Mouse (Mus musculus): ENCODE data around the gene Inppl1.
A peak's percentile ranks its signal among the peaks of the same experiment; 100 is the strongest.

Inppl1 gene

DNA sequence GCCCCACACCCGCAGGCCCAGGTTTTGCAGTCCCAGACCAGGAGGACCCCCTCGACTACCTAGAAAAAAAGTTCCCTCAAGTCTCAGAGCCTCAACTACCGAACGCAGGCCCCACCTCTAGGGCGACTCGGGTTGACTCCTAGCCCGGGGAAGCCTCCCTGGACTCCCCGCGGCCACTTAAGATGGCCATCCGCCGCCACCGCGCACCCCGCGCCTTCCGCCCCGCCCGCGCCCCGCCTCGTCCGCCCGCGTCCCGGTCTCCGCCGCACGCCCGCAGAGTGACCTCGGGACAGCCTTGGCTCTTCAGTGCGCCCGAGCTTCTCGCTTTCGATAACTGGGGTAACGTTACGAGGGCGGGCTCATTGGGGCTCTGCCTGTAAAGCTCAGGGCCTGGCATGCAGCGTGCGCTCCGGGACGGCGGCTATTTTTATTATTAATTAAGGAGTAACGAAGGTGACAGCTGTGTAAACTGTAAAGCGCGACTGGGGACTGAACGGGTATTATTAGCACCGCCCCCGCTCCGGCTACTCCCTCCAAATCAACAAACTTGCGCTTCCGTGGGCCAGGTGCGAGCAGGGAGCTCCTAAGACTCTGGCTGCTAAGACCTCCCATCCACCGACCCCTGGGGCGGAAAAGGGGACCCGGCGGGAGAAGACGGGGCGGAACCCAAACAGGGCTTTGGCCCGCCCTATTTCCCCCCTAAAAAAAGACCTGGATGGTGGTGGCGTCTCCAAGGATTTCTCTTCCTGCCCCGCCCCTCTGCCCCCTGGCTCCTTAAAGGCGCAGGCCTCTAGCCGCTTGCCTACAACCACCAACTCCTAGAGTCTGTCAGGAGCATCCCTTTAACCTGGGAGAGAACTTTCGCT, at the start of gene Inppl1:
TSS of gene Inppl1 (minus strand) at position 624 of the 866 bp plus-strand sequence.
- peak; percentile 36 to 52 for DNase-seq (ENCODE audit: low spot score in 2 of 2)

DNA sequence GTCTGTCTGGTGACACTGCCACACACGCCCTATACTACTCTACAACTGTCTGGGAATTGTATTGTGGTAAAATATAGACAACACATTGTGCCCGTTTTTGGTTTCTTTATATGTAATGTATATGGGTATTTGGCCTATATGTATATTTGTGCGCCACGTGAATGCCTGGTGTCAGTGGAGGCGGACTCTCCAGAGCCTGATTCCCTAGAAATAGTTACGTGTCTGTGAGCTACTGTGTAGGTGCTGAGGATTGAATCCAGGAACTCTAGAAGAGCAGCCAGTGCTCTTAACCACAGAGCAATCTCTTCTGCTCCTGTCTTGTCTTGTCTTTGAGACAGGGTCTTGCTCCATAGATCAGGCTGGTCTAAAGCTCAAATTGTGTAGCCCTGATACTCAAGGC, 48.2 kb upstream of the Inppl1 start:
- DNase-seq (ENCODE audit: low spot score in 2 of 2), result no peak

DNA sequence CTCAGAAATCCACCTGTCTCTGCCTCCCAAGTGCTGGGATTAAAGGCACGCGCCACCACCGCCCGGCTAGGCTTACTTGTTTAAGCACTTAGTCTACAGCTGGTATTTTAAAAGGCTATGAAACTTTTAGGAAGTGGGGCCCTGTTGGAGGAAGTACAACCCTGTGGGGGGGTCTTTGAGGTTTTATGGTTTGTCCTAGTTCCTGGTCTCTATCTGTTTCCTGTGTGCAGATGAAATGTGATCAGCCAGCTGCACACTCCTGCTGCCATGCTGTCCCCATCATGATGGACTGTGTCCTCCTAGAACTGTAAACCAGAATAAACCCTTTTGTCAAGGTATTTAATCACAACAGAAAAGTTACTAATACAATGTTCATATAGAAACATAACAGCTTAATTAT, 46.1 kb upstream of the Inppl1 start:
- no peak for DNase-seq (ENCODE audit: low spot score in 2 of 2)

DNA sequence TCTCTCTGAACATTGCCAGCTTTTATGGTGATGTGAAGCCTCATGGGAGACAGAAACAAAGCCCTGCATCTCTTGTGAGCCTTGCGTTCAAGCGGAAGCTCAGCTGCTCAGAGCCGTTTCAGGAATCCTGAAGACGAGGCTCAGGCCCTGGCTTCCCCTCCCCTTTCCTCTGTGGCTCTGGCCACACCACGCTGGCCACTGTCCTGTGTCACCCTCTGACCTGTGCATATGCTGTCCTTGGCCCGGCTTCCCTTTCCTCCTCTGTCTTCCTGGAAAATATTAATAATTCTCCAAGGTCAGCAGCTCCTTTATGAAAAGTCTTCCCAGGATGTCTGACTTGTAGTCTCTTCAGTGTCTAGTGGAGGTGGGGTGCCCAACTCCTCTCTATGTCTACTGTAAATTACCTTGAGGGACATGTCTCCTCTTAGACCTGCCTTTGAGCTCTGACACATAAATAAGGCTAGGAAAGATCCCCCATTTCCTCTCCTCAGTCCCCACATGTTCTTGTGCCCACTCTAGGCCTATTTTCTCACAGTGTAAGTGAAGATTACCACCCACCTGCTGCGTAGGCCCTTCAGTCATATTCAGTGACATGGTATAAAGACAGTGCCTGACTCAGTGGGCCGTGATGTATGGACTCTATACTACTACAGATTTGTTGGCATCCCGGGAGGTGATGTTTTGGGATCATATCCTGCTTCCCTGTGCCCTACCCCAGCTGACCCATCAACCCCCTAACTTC, 44.6 kb upstream of the Inppl1 start:
- no peak for DNase-seq (ENCODE audit: low spot score in 2 of 2)

DNA sequence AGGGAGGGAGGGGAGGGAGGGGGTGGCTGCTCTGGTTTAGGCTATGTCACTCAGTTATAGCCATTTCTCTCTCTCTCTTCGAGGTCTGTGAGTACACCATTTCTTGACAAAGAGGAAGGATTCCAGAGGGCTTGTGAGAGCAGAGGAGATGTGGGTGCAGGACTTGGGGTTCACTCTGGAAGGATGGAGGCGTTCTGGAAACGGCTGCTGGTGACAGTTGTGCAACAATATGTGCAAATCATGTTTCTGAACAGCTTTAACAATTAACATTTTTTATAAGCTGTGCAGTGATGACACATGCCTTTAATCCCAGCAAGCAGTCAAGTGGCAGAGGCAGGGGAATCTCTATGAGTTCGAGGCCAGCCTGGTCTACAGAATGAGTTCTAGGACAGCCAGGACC, 42.8 kb upstream of the Inppl1 start:
- DNase-seq (ENCODE audit: low spot score in 2 of 2), result no peak

DNA sequence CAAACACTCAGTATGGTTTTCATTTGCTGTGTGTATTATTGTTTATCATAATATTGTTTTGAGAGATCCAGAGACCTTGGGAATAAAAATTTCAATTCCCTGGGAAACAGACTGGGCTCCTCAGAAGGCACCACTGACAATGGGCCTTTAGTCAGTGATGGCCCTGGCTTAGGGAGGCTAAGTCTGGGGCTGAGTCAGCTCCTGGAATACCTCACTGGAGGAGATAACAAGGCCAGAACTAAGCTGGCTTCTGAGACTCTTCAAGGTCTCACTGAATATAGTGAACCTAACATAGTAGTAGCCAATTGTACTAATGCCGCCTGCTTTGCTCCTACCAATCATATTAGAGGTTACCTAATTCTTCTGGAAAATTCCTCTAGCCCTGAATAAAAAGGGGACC, 37.9 kb upstream of the Inppl1 start:
- no peak for DNase-seq (ENCODE audit: low spot score in 2 of 2)

DNA sequence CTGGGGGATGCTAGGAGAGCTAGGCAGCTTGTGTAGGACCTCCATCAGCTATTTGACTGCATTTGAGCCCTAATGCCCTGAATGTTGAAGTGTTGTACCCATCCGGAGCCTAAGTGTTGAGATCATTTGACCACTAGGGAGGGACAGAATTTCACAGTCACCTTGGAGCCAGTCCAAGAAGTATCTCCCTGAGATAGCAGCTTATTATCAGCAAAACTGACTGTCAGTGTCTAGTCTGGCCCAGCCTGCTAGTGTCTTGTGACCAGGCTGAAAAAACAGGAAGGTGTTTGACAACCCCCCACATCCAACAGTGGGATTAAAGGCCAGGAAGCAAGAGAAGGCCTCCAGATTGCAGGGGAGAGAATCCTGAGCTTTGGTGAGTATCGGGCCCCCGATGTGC, 33.3 kb upstream of the Inppl1 start:
- no peak for DNase-seq (ENCODE audit: low spot score in 2 of 2)

DNA sequence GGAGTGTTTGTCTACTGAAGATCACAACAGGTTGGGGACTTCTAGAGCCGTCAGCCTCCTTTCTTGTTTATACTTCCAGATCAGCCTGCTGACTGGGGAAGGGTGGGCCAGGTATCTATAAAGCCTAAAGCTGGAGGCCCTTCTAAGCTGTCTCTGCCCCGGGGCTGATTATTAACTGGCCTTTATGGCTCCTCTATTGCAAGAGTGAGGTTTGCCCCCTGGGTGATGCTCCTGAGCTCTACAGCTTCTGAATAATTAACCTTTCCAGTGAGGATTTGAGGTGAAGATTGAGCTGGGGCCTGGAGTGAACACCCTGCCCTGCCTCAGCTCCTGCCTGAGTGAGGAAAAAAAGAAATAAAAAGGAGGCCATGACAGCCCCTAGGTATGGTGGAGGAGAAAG, 32.6 kb upstream of the Inppl1 start, which contains the start of gene Folr1:
TSS of gene Folr1 (minus strand) at position 160 of the 400 bp plus-strand sequence.
- no peak for DNase-seq (ENCODE audit: low spot score in 2 of 2)

DNA sequence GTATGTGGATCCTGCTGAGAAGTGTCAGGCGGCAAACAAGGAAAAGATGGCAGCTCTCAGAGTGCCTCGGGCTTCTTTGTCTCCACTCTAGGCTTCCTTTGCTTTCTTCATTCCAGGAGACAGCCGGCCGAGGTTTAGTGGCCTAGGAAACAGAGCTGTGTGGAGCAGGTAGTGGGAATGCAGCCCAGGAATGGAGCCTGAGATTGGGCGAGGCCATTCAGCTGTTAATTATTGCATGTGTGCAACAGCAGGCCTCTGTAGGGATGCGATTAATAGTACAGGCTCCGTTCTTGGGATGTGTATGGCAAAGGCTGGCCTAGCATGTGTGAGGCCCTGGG, 31.1 kb upstream of the Inppl1 start:
- no peak for DNase-seq (ENCODE audit: low spot score in 2 of 2)

DNA sequence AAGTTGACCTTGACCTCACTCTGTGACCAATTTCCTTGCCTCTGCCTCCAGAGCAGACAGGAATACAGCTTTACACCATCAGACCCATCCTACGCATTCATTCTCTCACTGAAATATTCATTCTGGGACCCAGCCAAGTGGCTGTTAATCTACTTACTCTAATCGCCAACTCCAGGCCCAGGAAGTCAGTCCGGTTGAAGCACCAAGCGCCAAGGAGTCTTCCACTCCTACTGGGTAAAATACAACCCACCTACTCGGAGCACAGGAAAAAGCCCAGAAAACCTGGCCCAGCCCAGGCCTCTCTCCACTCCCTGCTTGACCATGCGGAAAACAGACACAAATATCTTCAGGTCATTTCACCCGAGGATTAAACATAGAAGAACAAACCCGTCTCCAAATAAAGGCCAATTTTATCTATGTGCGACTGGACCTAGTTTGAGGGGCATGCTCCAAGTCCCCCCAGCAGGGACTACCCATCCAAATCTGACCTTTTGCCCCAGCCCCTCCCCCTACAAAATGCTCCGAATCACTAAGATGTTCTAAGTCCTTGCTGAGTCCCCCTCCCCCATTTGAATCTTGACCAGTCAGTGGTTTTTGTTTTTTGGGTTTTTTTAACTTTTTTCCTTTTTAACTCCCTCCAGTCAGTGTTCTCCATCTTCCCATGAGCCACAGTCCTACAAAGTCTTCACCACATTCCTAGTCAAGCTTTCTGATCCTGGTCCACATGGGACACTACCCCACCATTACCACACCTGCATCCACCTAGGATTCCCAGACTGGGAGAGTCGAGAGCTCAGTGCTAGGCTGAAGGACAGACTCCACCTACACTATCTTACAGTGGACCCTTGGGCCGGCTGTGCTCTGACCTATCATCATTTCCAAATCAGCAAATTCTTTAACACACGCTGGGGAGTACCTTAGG, 30.5 kb upstream of the Inppl1 start:
- DNase-seq (ENCODE audit: low spot score in 2 of 2), result no peak

DNA sequence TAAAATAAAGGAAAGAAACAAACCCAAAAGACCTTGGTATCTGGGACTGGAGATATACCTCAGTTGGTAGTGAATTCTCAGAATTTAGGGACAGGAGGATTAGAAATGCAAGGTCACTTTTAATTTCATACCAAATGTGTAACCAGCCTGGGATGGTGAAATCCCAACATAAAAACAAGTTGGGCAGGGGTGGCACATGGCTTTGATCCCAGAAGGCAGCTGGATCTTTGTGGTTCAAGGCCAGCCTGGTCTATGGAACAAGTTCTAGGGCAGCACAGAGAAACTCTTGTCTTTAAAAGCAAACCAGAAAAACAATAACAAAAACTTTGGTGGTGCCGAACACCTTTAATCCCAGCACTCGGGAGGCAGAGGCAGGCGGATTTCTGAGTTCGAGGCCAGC, 29.5 kb upstream of the Inppl1 start:
- no peak for DNase-seq (ENCODE audit: low spot score in 2 of 2)

DNA sequence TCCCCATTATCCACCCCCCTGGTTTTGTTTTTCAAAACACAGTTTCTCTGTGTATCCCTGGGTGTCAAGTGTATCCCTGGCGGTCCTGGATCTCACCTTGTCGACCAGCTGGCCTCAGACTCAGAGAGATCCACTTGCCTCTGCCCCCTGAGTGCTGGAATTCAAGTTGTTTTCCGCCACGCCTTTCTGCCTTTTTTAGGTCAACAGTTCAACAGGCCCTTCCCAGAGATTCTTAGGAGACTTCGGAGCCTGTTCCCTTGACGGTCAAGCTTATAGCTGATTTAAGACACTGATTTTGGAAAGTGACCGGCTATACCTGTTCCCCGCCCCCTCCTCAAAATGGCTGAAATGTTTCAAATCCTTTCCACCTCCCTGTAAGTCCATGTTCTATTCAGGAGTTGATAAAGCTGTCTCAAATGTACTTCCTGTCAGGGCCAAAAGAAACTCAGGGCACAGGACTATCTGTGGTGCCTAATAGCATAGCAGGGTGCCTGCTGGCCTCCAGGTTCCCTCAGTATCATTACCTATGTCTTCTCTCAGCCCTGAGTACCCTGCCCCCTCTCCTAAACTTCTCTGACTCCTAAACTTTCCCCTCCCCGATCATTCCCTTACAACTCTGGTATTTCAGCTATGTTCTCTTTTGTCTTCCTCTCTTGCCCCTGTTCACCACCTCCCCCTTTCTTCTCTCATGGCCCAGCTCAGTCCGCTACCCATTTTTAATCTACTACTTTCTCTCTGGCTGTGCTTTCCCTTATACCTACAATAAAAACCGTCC, 28.6 kb upstream of the Inppl1 start:
- DNase-seq (ENCODE audit: low spot score in 2 of 2), result no peak

DNA sequence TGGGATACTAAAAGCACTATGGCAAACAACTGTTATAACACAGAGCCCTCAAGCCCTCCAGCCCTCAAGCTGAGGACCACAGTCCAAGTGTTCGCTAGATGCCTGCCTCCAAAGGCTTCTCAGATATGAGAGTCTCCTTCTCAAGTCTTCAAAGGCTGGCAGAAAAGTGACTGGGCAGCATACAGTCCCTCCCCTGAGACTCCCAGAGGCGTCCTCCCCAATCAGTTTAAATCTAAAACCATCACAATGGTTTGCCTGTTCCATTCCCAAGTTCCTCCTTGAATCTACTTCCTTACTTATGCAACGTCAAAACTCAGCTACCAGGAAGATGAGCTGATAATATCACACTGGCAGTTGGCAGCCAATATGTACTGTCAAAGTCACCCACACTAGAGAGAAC, 25.4 kb upstream of the Inppl1 start, which contains the start of gene Anapc15:
TSS of gene Anapc15 (plus strand) at position 301 of the 400 bp plus-strand sequence.
- no peak for DNase-seq (ENCODE audit: low spot score in 2 of 2)

DNA sequence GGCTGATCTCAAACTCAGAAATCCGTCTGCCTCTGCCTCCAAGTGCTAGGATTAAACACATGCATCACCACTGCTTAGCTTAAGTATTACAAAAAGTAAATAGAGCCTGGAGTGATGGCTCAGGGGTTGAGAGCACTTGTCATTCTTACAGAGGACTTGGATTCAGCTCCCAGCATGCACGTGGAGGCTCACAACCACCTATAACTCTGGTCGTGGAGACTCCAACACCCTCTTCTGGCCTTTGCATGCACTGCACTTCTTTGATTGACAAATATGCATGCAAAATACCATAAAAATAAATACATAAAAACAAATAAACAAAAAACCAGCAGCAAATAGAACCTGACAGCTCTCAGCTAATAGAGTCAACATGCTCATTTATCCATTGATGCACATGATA, 24.3 kb upstream of the Inppl1 start:
- DNase-seq (ENCODE audit: low spot score in 2 of 2), result no peak

DNA sequence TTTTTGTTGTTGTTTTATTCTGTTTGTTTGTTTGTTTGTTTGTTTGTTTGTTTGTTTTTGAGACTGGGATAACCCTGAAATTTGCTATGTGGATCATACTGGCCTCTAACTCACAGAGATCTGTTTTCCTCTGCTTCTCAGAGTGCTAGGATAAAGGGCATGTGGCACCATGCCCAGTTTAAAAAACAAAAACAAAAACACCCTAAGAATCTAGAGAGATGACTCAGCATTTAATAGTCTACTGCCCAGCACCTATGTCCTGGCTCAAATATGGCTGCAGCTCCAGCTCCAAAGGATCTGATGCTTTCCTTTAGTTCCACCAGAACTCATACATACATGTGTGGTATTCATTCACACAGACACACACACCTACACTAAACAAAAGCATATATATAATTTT, 22.9 kb upstream of the Inppl1 start:
- DNase-seq (ENCODE audit: low spot score in 2 of 2), result no peak

DNA sequence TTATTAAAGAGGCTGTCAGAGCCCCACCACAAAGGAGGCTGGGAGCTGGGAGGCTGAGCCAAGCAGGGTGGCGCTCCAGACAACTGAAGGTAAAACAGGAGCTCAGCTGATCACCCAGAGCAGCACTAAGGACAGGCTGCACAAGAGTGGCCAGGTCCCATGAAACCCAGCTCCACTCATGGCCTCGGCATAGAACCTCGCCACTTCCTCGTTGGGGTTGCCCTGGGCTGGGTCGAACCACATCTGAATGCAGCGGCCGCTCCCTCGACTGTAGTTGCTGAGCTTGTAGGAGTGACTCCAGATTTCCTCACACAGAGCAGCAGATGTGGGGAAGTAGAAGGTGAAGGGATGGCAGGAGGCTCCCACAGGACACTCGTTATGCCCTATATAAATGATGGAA, 20.3 kb upstream of the Inppl1 start:
- no peak for DNase-seq (ENCODE audit: low spot score in 2 of 2)

DNA sequence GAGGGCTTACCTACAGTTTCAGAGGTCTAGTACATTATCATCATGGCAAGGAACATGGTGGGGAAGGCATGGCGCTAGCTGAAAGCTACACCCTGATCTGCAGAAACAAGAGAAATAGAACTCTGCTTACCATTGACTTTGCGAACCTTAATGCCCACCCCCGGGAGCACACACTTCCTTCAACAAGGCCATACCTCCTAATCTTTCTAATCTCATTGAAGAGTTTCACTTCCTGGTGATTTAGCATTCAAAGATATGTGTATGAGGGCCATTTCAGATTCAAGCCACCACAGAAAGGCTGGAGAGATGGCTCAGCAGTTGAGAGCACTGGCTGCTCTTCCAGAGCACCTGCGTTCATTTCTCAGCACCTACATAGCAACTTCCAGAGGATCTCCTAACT, 19.1 kb upstream of the Inppl1 start, which contains the start of gene Folr2:
TSS of gene Folr2 (minus strand) at position 101 of the 400 bp plus-strand sequence.
- DNase-seq (ENCODE audit: low spot score in 2 of 2), result no peak

DNA sequence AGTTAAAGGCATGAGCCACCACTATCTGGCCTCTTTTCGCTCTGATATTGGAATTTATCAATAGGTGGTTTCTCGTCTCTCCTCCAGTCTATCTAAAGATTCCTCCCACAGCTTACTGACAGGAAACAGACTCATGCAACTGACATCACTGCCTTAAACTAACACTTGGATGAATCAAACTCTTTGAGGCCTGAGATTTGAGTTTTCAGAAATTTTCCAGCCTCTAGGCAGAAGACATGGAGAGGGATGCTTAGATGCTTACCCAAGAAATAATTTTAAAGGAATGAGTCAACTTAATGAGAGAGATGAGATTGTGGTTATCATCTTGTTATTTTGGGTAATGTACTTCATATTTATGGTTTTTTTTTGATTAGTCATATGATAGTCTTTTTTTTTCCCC, 15.8 kb upstream of the Inppl1 start:
- DNase-seq (ENCODE audit: low spot score in 2 of 2), result no peak

DNA sequence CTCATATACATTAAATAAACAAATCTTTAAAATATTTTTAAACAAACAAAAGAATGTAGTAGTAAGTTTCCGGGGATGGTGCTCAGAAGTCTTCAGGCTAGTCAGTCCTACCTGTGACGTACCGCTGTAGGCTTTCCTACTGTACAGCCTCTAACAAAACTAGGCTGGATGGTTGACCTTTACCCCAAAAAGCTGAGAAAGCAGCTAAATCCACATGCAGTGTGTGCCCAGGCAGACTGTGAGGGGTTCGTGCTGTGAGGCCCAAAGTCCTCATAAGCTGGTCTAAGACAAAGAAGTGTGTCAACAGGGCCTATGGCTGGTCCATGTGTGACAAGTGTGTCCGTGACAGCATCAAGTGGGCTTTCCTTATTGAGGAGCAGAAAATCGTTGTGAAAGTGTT, 14.8 kb upstream of the Inppl1 start:
- DNase-seq (ENCODE audit: low spot score in 2 of 2), result no peak

DNA sequence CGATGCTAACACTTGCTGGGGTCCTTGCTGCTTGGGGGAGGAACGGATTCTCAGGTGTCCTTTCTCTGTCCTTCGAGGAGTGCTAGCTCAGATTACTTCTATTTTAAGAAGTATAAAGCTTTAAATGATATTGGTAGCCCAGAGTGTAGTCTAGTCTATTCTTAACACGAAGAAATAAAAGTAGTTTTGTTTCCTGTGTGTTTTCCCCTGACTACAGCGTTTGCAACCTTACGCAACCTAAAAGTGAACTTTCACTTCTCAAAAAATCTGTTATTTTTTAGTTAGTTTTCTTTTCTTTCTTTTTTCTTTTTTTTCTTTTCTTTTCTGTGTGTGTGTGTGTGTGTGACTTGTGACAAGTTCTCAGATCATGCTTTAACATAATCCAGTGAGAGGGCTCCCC, 13.7 kb upstream of the Inppl1 start:
- DNase-seq (ENCODE audit: low spot score in 2 of 2), result no peak

DNA sequence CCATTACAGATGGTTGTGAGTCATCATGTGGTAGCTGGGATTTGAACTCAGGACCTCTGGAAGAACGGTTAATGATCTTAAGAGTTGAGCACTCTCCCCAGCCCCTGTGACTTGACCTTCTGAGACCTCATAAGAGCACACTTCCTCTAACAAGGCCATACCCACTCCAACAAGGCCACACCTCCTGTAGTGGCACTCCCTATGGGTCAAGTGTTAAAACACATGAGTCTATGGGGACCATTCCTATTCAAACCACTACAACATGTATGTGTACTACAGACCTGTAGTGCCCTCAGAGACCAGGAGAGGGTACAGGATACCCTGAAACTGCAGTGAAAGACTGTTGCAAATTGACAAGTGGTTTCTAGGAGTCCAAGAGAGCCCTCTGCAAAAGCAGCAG, 9.9 kb upstream of the Inppl1 start:
- no peak for DNase-seq (ENCODE audit: low spot score in 2 of 2)

Data from cerebellum, postnatal 4 days (tissue).